Mouse (Mus musculus) myocyte (in vitro differentiated cells): ENCODE results near the gene Vsig10.

ENCODE experiments used
- CEBPB ChIP-seq: IDR thresholded peaks from 2 replicates; pipeline ENCODE4 v1.6.1; 2011; ENCODE audit warnings: mild to moderate bottlenecking, moderate library complexity; ENCODE audit not compliant: poor library complexity, insufficient read depth, severe bottlenecking
- E2F4 ChIP-seq: IDR thresholded peaks from one replicate; pipeline ENCODE4 v1.6.1; 2011; ENCODE audit warnings: mild to moderate bottlenecking, control low read depth, moderate library complexity; ENCODE audit not compliant: insufficient read depth
- POLR2A ChIP-seq: IDR thresholded peaks from one replicate; pipeline ENCODE4 v1.6.1; 2011; ENCODE audit warnings: low read depth, mild to moderate bottlenecking, control low read depth, moderate library complexity; ENCODE audit not compliant: insufficient read length
- POLR2AphosphoS2 ChIP-seq: IDR thresholded peaks from one replicate; pipeline ENCODE4 v1.6.1; 2011; ENCODE audit warnings: low read depth, control low read depth; ENCODE audit not compliant: insufficient read length
- TCF12 ChIP-seq: IDR thresholded peaks from one replicate; pipeline ENCODE4 v1.6.1; 2011; ENCODE audit warnings: mild to moderate bottlenecking, control low read depth; ENCODE audit not compliant: poor library complexity, insufficient read depth, severe bottlenecking
- USF1 ChIP-seq: IDR thresholded peaks from one replicate; pipeline ENCODE4 v1.6.1; 2011; ENCODE audit warnings: low read depth, mild to moderate bottlenecking, control low read depth, moderate library complexity

- TF ChIP-seq CEBPB: no peak
- no peak for TF ChIP-seq POLR2AphosphoS2
- TF ChIP-seq POLR2A: no peak
- no peak for TF ChIP-seq TCF12
- no peak for TF ChIP-seq USF1
- no peak for TF ChIP-seq E2F4
Observed at GRCm38 (mm10) chr5:117271945-117272344, 46.9 kb upstream of the Vsig10 start.
